Mouse (Mus musculus) heart, postnatal 0 days (tissue): ENCODE measurements around the gene Vac14. TPM values are rescaled to one million over a fixed set of nuclear protein-coding genes. Genes with fewer than 3 reads are reported as not detected.
"Not testable (repeated sequence)": the region's sequence is repeated elsewhere in the genome, so short reads cannot be mapped to it uniquely, and the experiment has no call there.

Experiments used
- ATAC-seq: fragments of 200-750 bp; cut with Nextera tagmentation; 2 replicates; pipeline ENCODE4 v1.8.0; 2017; ENCODE audit warnings: low read depth, moderate number of reproducible peaks, moderate library complexity; ENCODE audit not compliant: insufficient read depth
- DNase-seq: peaks from one replicate; pipeline ENCODE4 v3.0.0-alpha.2; 2016; ENCODE audit warnings: low spot score
- H3K27ac ChIP-seq: fragments of 300-500 bp; sonication (generic); 2 replicates; pipeline ENCODE4 v1.5.1; 2014; ENCODE audit warnings: low read depth, mild to moderate bottlenecking
- H3K27me3 ChIP-seq: fragments of 300-500 bp; sonication (generic); 2 replicates; pipeline ENCODE4 v1.6.1; 2014; ENCODE audit warnings: low read length, mixed read lengths; ENCODE audit not compliant: control insufficient read depth, insufficient read depth
- H3K36me3 ChIP-seq: fragments of 300-500 bp; sonication (generic); replicated peaks from 2 replicates; pipeline ENCODE4 v1.6.1; 2014; ENCODE audit warnings: low read length, mixed read lengths; ENCODE audit not compliant: control insufficient read depth, insufficient read depth
- H3K4me1 ChIP-seq: fragments of 300-500 bp; sonication (generic); 2 replicates; pipeline ENCODE4 v1.6.1; 2014; ENCODE audit warnings: antibody characterized with exemption; ENCODE audit not compliant: control insufficient read depth, insufficient read depth
- H3K4me2 ChIP-seq: fragments of 300-500 bp; sonication (generic); 2 replicates; pipeline ENCODE4 v1.6.1; 2014; ENCODE audit warnings: low read depth, mild to moderate bottlenecking, low read length, moderate library complexity
- H3K4me3 ChIP-seq: fragments of 300-500 bp; sonication (generic); 2 replicates; pipeline ENCODE4 v1.5.1; 2014; ENCODE audit warnings: low read depth, low read length
- H3K9ac ChIP-seq: fragments of 300-500 bp; sonication (generic); replicated peaks from 2 replicates; pipeline ENCODE4 v1.6.1; 2014; ENCODE audit warnings: low read depth, low read length, mixed read lengths
- H3K9me3 ChIP-seq: fragments of 300-500 bp; sonication (generic); replicated peaks from 2 replicates; pipeline ENCODE4 v1.6.1; 2016; ENCODE audit warnings: low read length; ENCODE audit not compliant: control insufficient read depth
- CTCF ChIP-seq: IDR thresholded peaks from 2 replicates; pipeline ENCODE4 v1.5.1; 2016; ENCODE audit warnings: antibody characterized with exemption, control low read depth, low read depth
- EP300 ChIP-seq: IDR thresholded peaks from 2 replicates; pipeline ENCODE4 v1.6.1; 2016; ENCODE audit warnings: antibody characterized with exemption, low read depth
- WGBS: fragments of 180-500 bp; shearing (Covaris S2); extraction: QIAGEN DNeasy Blood & Tissue Kit; methylation state at CpG from one replicate; pipeline ENCODE4 v1.1.7; 2014; 5-methylcytosine and 5-hydroxymethylcytosine counted together
- polyA plus RNA-seq: library from polyadenylated mRNA; unstranded; fragments of >200 nt; fragmentation: Nextera tagmentation; extraction: Ambion mirVana; gene quantifications from 2 replicates; pipeline ENCODE4 v1.2.1, GENCODE M21; 2015
- total RNA-seq: library from RNA; depleted of rRNA; stranded (reverse); fragments of >200 nt; gene quantifications from 2 replicates; pipeline ENCODE4 v1.2.3, GENCODE M21; 2014; ENCODE audit warnings: low replicate concordance

Vac14 gene
- total and polyA plus RNA-seq, 2 experiments from 2014 or later, result 10.3 to 13.6 TPM

GRCm38 (mm10) chr8:110663015-110663742, 44.8 kb downstream of the Vac14 start:
- TF ChIP-seq CTCF, result no peak
- no peak for TF ChIP-seq EP300
- Histone ChIP-seq H3K27me3 (no peaks in the 10 kb centered on the region), H3K4me1 (peaks cover 5% of the 10 kb centered on the region; the same call in 1 of the 2 replicates), H3K9me3 (no peaks in the 10 kb centered on the region), H3K9ac (no peak overlapping the region), H3K4me3 (no peak overlapping the region), H3K36me3 (no peaks in the 10 kb centered on the region), H3K4me2 (no peak overlapping the region), H3K27ac (no peak overlapping the region)
- 80% methylated on average over 6 of the region's 6 CpGs for WGBS
- ATAC-seq (no peak), DNase-seq (no peak)

DNA sequence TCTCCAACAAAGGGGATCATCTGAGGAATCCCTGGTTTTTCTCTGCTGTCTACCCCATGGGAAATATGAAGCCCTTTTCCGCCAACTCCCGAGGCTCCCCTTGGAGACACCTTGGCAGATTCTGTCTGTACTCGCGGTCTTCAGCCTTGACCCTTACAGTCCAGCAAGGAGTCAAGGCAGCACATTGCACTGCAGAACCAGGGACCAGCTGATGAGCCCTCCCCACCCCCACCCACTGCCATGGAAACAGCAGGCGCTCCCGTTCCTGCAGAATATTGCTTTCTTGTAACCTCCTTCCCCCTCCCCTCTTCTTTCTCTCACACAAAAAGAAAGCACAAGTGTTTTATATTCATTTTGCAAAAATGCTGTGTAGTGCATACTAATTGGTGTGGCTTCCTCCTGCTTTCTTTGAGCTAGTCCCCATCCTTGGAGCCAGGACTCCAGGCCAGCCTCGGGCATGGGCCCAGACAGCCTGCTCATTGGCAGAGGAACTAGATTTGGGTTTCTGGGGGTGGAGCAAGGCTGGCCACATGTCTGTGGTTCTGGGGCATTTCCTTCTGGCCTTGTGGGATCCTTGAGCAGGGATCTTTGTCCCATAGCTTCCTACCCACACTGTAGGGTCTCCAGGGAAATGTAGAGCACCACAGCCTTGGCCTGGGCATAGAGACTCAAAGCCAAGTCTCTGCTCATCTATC, 46.0 kb downstream of the Vac14 start:
- no peaks in the 10 kb centered on the region for H3K9me3 ChIP-seq
- peaks cover 10% of the 10 kb centered on the region; the same call in 1 of the 2 replicates for H3K4me1 ChIP-seq
- 81% methylated on average over 7 of the region's 7 CpGs for WGBS
- ATAC-seq, result no peak
- no peaks in the 10 kb centered on the region for H3K36me3 ChIP-seq
- no peak for DNase-seq
- no peak overlapping the region for H3K4me2 ChIP-seq
- H3K4me3 ChIP-seq, result no peak overlapping the region
- no peak overlapping the region for H3K27ac ChIP-seq
- no peaks in the 10 kb centered on the region for H3K27me3 ChIP-seq
- no peak overlapping the region for H3K9ac ChIP-seq
- TF ChIP-seq EP300 (no peak), CTCF (no peak)

GRCm38 (mm10) chr8:110665000-110665399, 46.6 kb downstream of the Vac14 start:
- WGBS, result 76% methylated on average over 3 of the region's 3 CpGs
- no peak for TF ChIP-seq CTCF
- TF ChIP-seq EP300, result no peak
- no peak for DNase-seq
- Histone ChIP-seq H3K27ac (no peak overlapping the region), H3K27me3 (no peaks in the 10 kb centered on the region), H3K4me1 (peaks cover 16% of the 10 kb centered on the region; the same call in 1 of the 2 replicates), H3K36me3 (no peaks in the 10 kb centered on the region), H3K4me2 (no peak overlapping the region), H3K4me3 (no peak overlapping the region), H3K9me3 (no peaks in the 10 kb centered on the region), H3K9ac (no peak overlapping the region)
- no peak for ATAC-seq

DNA sequence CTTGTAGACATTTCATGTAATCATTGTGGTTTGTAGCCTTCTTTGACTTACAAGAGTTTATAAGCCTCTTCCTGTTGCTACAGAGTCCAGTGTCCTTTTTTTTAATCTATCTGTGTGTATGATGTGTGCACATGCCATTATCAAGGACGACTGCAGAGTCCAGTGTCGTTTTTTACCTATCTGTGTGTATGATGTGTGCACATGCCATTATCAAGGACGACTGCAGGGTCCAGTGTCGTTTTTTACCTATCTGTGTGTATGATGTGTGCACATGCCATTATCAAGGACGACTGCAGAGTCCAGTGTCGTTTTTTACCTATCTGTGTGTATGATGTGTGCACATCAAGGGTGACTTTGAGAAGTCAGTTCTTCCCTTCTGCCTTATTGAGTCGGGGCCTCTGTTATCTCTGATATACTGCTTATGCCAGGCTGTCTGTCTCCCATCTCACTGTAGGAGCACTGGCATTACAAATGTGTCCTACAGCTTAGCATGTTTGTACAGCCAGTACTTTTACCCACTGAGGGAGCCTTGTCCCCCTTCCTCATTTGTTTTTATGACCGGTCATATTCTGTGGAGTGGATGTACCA, 49.3 kb downstream of the Vac14 start:
- H3K27ac ChIP-seq, H3K36me3 ChIP-seq, ATAC-seq, H3K9ac ChIP-seq, H3K27me3 ChIP-seq, H3K4me2 ChIP-seq, H3K9me3 ChIP-seq, DNase-seq, H3K4me3 ChIP-seq: not testable (repeated sequence)
- peaks cover 36% of the 10 kb centered on the region for H3K4me1 ChIP-seq
- WGBS, result 40% methylated on average over 8 of the region's 8 CpGs

DNA sequence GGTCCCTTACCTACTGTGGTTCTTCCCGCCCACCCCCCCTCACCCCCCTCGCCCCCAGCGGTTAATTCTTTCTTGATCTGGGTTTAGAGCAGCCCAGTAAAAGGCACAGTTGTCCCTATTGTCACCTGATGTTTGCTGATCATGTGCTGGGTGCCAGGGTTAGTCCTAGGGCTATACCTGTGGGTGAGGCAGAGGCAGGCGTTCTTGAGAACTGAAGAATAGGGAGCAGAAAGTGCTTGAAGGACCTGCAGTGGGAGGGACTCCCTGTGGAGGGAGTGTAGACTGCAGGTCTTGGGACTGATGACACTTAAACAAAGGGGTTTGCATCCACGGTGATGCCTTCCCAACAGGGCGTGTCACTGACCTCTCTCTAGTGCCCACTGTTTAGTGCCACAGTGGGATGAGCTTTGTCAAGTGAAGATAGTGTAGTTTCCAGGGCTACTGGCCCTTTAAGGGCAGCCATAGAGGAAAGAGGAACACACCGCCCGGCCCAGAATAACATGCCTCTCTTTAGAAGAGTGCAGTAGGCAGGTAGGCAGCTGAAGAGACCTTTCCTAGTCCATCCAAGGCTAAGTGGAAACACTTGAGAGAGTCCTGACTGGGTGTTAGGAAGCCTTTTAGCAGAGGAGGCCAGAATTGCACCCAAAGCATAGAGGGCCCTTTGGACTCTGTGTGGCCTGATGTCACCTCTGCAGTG, 51.7 kb downstream of the Vac14 start:
- Histone ChIP-seq H3K9ac (no peak overlapping the region), H3K27me3 (no peaks in the 10 kb centered on the region), H3K36me3 (no peaks in the 10 kb centered on the region), H3K9me3 (no peaks in the 10 kb centered on the region), H3K4me3 (no peak overlapping the region), H3K4me1 (peaks cover 33% of the 10 kb centered on the region), H3K4me2 (no peak overlapping the region), H3K27ac (0 out of 2 replicates have a peak overlapping the region, but pooled peaks have one; percentile 81)
- TF ChIP-seq EP300 (no peak), CTCF (no peak)
- ATAC-seq, result no peak
- 57% methylated on average over 8 of the region's 8 CpGs for WGBS
- no peak for DNase-seq
